ENCODE assay signal across 9 mouse cellular contexts in the genomic region with DNA sequence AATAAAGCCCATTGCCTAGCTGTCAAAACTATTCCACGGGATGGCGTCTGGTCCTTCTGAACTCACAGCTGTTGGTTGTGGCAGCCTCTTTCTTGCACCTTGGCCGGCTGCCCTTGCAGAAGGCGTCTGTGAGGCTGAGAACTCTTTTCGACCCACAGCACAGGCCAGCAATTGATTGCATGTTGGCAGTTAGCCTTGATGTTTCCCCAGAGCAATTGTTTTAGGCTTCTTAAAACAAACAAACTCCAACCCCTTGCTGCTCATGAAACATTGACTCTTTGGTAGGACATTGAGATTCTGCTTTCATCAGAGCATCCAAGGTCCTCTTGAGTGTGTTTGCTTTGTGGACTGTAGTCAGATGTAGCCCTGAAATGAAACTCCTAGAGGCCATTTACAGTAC. TPM values are rescaled to one million over a fixed set of nuclear protein-coding genes. Genes with fewer than 3 reads are reported as not detected.
DNase-seq lines count a peak whose midpoint lies in the region; ATAC-seq lines count a peak whose summit lies in the region.
"Had no signal": no experiment of that assay in that cellular context is flagged by ENCODE, and none has a peak within 500 bp of the region (broad histone marks: within the 10 kb centered on the region; RNA-seq: fewer than 3 reads in every experiment).

No protein-coding gene starts in this region.

- H3K4me2 ChIP-seq in neural tube, embryonic 14.5 days (ENCODE audit: low read depth, low read length), result no peak overlapping the region
- H3K4me2 ChIP-seq in neural tube, embryonic 15.5 days, result no peak overlapping the region
- H3K4me2 ChIP-seq in hindbrain, embryonic 16.5 days (ENCODE audit: low read length), result no peak overlapping the region
- no peak overlapping the region for H3K4me2 ChIP-seq in forebrain, embryonic 12.5 days

- ATAC-seq in neural tube, embryonic 14.5 days (ENCODE audit: low read depth), result peak; percentile 67; the same call in 1 of the 2 replicates
- no peak for ATAC-seq in neural tube, embryonic 15.5 days (ENCODE audit: low FRiP score)
- ATAC-seq in hindbrain, embryonic 16.5 days, result peak; percentile 78
- ATAC-seq in forebrain, embryonic 12.5 days (ENCODE audit: low FRiP score), result no peak

- H3K4me1 ChIP-seq in neural tube, embryonic 14.5 days (ENCODE audit: control insufficient read depth, insufficient read depth, low read length), result no peaks in the 10 kb centered on the region
- H3K4me1 ChIP-seq in neural tube, embryonic 15.5 days, result no peaks in the 10 kb centered on the region
- no peaks in the 10 kb centered on the region; the same call in 1 of the 2 replicates for H3K4me1 ChIP-seq in hindbrain, embryonic 16.5 days (ENCODE audit: control insufficient read depth, insufficient read depth, low read depth, low read length)
- no peaks in the 10 kb centered on the region for H3K4me1 ChIP-seq in forebrain, embryonic 12.5 days

- no peak overlapping the region for H3K4me3 ChIP-seq in neural tube, embryonic 14.5 days (ENCODE audit: low read depth, low read length)
- no peak overlapping the region for H3K4me3 ChIP-seq in neural tube, embryonic 15.5 days (replicated peaks)
- no peak overlapping the region for H3K4me3 ChIP-seq in hindbrain, embryonic 16.5 days (ENCODE audit: low read length)
- H3K4me3 ChIP-seq in forebrain, embryonic 12.5 days (replicated peaks), result no peak overlapping the region

- no peaks in the 10 kb centered on the region for H3K9me3 ChIP-seq in neural tube, embryonic 14.5 days (ENCODE audit: control insufficient read depth, low read length)
- H3K9me3 ChIP-seq in neural tube, embryonic 15.5 days (replicated peaks), result no peaks in the 10 kb centered on the region
- H3K9me3 ChIP-seq in hindbrain, embryonic 16.5 days (ENCODE audit: control insufficient read depth, low read length), result no peaks in the 10 kb centered on the region
- no peaks in the 10 kb centered on the region for H3K9me3 ChIP-seq in forebrain, embryonic 12.5 days

- DNase-seq in frontal cortex, postnatal 14 days (ENCODE audit: low spot score in 2 of 2), result peak; percentile 37 to 65
- peak; percentile 27 to 40 for DNase-seq in left cerebral cortex, postnatal 36 days (ENCODE audit: low spot score in 2 of 2)
- DNase-seq in telencephalon, adult 2 months (ENCODE audit: low read depth, low spot score), result peak; percentile 41

- no peak overlapping the region for H3K27ac ChIP-seq in neural tube, embryonic 14.5 days (ENCODE audit: low read depth, low read length)
- H3K27ac ChIP-seq in neural tube, embryonic 15.5 days (replicated peaks), result no peak overlapping the region
- no peak overlapping the region for H3K27ac ChIP-seq in hindbrain, embryonic 16.5 days (ENCODE audit: low read depth, low read length)
- H3K27ac ChIP-seq in forebrain, embryonic 12.5 days, result no peak overlapping the region

- H3K36me3 ChIP-seq in neural tube, embryonic 14.5 days (ENCODE audit: control insufficient read depth, insufficient read depth, low read length), result no peaks in the 10 kb centered on the region
- H3K36me3 ChIP-seq in neural tube, embryonic 15.5 days, result no peaks in the 10 kb centered on the region
- H3K36me3 ChIP-seq in hindbrain, embryonic 16.5 days (ENCODE audit: control insufficient read depth, insufficient read depth, low read length), result no peaks in the 10 kb centered on the region
- H3K36me3 ChIP-seq in forebrain, embryonic 12.5 days (replicated peaks), result no peaks in the 10 kb centered on the region

- H3K9ac ChIP-seq in neural tube, embryonic 14.5 days (replicated peaks; ENCODE audit: low read depth, low read length), result no peak overlapping the region
- no peak overlapping the region for H3K9ac ChIP-seq in neural tube, embryonic 15.5 days (replicated peaks)
- H3K9ac ChIP-seq in hindbrain, embryonic 16.5 days (ENCODE audit: low read depth, low read length), result no peak overlapping the region
- no peak overlapping the region for H3K9ac ChIP-seq in forebrain, embryonic 12.5 days

- 36% methylated on average over 5 of the region's 5 CpGs for WGBS in neural tube, embryonic 14.5 days
- 50% methylated on average over 5 of the region's 5 CpGs for WGBS in neural tube, embryonic 15.5 days
- WGBS in hindbrain, embryonic 16.5 days, result 31% methylated on average over 5 of the region's 5 CpGs
- WGBS in forebrain, embryonic 12.5 days, result 84% methylated on average over 5 of the region's 5 CpGs

- no peaks in the 10 kb centered on the region for H3K27me3 ChIP-seq in neural tube, embryonic 14.5 days (ENCODE audit: control insufficient read depth, insufficient read depth, low read length)
- H3K27me3 ChIP-seq in neural tube, embryonic 15.5 days (replicated peaks), result no peaks in the 10 kb centered on the region
- no peaks in the 10 kb centered on the region for H3K27me3 ChIP-seq in hindbrain, embryonic 16.5 days (replicated peaks; ENCODE audit: control insufficient read depth, insufficient read depth, low read length)
- no peaks in the 10 kb centered on the region for H3K27me3 ChIP-seq in forebrain, embryonic 12.5 days

- intact Hi-C loops in left cerebral cortex, postnatal 36 days (cut with DNase I), result no loop called here

RNA-seq across cellular contexts. Expression of a gene that starts 33.2 kb away (rescaled TPM):
- 0.79 and 1.7 TPM in 2 replicates for polyA plus RNA-seq in neural tube, embryonic 14.5 days (2014; fragmentation: Nextera tagmentation; extraction: Ambion mirVana)
- 1.9 and 4.0 TPM in 2 replicates for polyA plus RNA-seq in neural tube, embryonic 15.5 days (2015; fragmentation: Nextera tagmentation; extraction: Ambion mirVana)
- polyA plus RNA-seq in hindbrain, embryonic 16.5 days (2015; fragmentation: Nextera tagmentation; extraction: Ambion mirVana), result 2.8 and 3.7 TPM in 2 replicates
- 1 to 10 TPM; 2.6 to 2.7 TPM for total RNA-seq in left cerebral cortex, postnatal 36 days (2021)
- polyA plus RNA-seq in forebrain, embryonic 12.5 days (2016; fragmentation: Nextera tagmentation; extraction: Ambion mirVana), result 9.6 and 12.3 TPM in 2 replicates

RNA-seq across cellular contexts. Expression of a gene that starts 46.7 kb away (rescaled TPM):
- polyA plus RNA-seq in neural tube, embryonic 14.5 days (2014; fragmentation: Nextera tagmentation; extraction: Ambion mirVana), result 400 and 447 TPM in 2 replicates
- 356 and 410 TPM in 2 replicates for polyA plus RNA-seq in neural tube, embryonic 15.5 days (2015; fragmentation: Nextera tagmentation; extraction: Ambion mirVana)
- 356 and 367 TPM in 2 replicates for polyA plus RNA-seq in hindbrain, embryonic 16.5 days (2015; fragmentation: Nextera tagmentation; extraction: Ambion mirVana)
- 100 to 1,000 TPM in 1 of 2 experiments, 10 to 100 TPM in 1; 86.3 to 112 TPM for total RNA-seq in left cerebral cortex, postnatal 36 days (2021)
- 784 and 786 TPM in 2 replicates for polyA plus RNA-seq in forebrain, embryonic 12.5 days (2016; fragmentation: Nextera tagmentation; extraction: Ambion mirVana)

RNA-seq across cellular contexts. Expression of a gene that starts 46.8 kb away (rescaled TPM):
- polyA plus RNA-seq in neural tube, embryonic 14.5 days (2014; fragmentation: Nextera tagmentation; extraction: Ambion mirVana), result 0.11 and 0.14 TPM in 2 replicates
- polyA plus RNA-seq in neural tube, embryonic 15.5 days (2015; fragmentation: Nextera tagmentation; extraction: Ambion mirVana), result 0.10 TPM in 1 of 2 replicates, not detected in the other
- polyA plus RNA-seq in hindbrain, embryonic 16.5 days (2015; fragmentation: Nextera tagmentation; extraction: Ambion mirVana), result 0.10 and 0.19 TPM in 2 replicates
- total RNA-seq in left cerebral cortex, postnatal 36 days (2021), result under 1 TPM in 1 of 2 experiments, not detected in 1; 0.43 TPM
- 0.10 TPM in 1 of 2 replicates, not detected in the other for polyA plus RNA-seq in forebrain, embryonic 12.5 days (2016; fragmentation: Nextera tagmentation; extraction: Ambion mirVana)
- total RNA-seq: adrenal gland, adult 18-20 months had no signal
- polyA plus RNA-seq: spleen, adult 2 months had no signal

Comparison
In these comparisons a context has a peak if more than half of its experiments do, and no peak if none do; other contexts are left out.
1. ATAC-seq: peak in neural tube, embryonic 14.5 days (single experiment) and hindbrain, embryonic 16.5 days (single experiment); none in neural tube, embryonic 15.5 days (single experiment) and forebrain, embryonic 12.5 days (single experiment).
2. Peak in every context shown above with its lines, with median percentiles within 50 percentile points of each other: DNase-seq.